Mouse (Mus musculus) embryonic facial prominence, embryonic 12.5 days (tissue): ENCODE measurements around the gene Adam22. TPM values are rescaled to one million over a fixed set of nuclear protein-coding genes. Genes with fewer than 3 reads are reported as not detected.

Experiments used
- ATAC-seq: fragments of 200-750 bp; cut with Nextera tagmentation; 2 replicates; pipeline ENCODE4 v1.8.0; 2017; ENCODE audit not compliant: insufficient number of reproducible peaks, insufficient read depth, low FRiP score, low TSS enrichment
- H3K27ac ChIP-seq: fragments of 300-500 bp; sonication (generic); 2 replicates; pipeline ENCODE4 v1.5.1; 2016; ENCODE audit warnings: mild to moderate bottlenecking
- H3K27me3 ChIP-seq: fragments of 300-500 bp; sonication (generic); 2 replicates; pipeline ENCODE4 v1.6.1; 2016; ENCODE audit warnings: mild to moderate bottlenecking, moderate library complexity
- H3K36me3 ChIP-seq: fragments of 300-500 bp; sonication (generic); 2 replicates; pipeline ENCODE4 v1.6.1; 2016; ENCODE audit warnings: mild to moderate bottlenecking
- H3K4me1 ChIP-seq: fragments of 300-500 bp; sonication (generic); 2 replicates; pipeline ENCODE4 v1.6.1; 2016
- H3K4me2 ChIP-seq: fragments of 300-500 bp; sonication (generic); replicated peaks from 2 replicates; pipeline ENCODE4 v1.6.1; 2016; ENCODE audit warnings: mild to moderate bottlenecking, moderate library complexity
- H3K4me3 ChIP-seq: fragments of 300-500 bp; sonication (generic); 2 replicates; pipeline ENCODE4 v1.5.1; 2016; ENCODE audit warnings: mild to moderate bottlenecking
- H3K9ac ChIP-seq: fragments of 300-500 bp; sonication (generic); 2 replicates; pipeline ENCODE4 v1.6.1; 2016; ENCODE audit warnings: mild to moderate bottlenecking, moderate library complexity
- H3K9me3 ChIP-seq: fragments of 300-500 bp; sonication (generic); 2 replicates; pipeline ENCODE4 v1.6.1; 2016; ENCODE audit warnings: mild to moderate bottlenecking, moderate library complexity
- WGBS: fragments of 180-500 bp; shearing (Covaris S2); methylation state at CpG from one replicate; pipeline ENCODE4 v1.1.7; 2016; 5-methylcytosine and 5-hydroxymethylcytosine counted together
- polyA plus RNA-seq: library from polyadenylated mRNA; unstranded; fragments of >200 nt; fragmentation: Nextera tagmentation; extraction: Ambion mirVana; gene quantifications from 2 replicates; pipeline ENCODE4 v1.2.1, GENCODE M21; 2016

Gene Adam22
- polyA plus RNA-seq, 1 experiment from 2014 or later = 17.6 TPM

DNA sequence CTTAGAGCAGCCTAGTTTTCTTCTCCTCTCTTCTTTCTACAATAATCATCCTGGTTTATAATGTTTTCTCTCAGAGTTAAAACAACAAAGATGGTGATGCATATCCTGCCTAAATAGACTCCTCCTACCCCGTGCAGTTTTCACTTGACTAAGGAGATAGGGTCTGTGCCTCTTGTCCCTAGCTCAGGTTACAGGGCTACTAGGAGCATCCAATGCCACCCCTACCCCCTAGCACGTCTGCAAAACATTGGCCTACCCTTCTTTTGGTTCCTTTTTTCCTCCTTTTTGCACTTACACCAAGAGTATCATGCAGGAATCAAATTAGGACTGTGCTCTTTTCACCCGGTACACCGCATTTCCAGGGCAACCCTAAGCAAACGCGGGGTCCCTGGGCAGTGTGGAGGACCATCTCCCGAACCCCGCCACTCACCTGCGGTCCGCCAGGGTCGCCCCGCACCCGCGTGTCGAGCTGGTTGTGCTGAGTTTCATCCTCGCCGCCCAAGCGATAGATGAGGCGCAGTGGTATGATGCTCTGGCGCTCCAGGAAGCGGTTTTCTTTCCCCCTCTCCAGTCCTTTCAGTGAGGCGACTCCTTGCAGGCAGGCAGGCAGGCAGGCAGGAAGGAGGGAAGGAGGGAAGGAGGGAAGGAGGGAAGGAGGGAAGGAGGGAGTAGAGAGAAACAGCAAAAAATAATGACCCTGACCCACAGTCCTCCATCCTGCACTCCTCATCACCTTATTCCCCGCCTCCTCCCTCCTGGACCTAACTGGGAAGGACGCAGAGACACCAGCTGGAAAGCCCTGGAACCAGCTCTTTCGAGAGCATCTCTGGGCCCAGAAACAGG lies 968 bp downstream of the Adam22 start:
- 0 out of 2 replicates have a peak overlapping the region, but pooled peaks have one; percentile 17 for H3K27ac ChIP-seq
- no peaks in the 10 kb centered on the region for H3K36me3 ChIP-seq
- peak overlapping the region; percentile 72 for H3K4me3 ChIP-seq
- WGBS = 1% methylated on average over 25 of the region's 25 CpGs
- peak overlapping the region; percentile 64 for H3K9ac ChIP-seq
- 0 out of 2 replicates have a peak, but pooled peaks cover 3% of the 10 kb centered on the region for H3K27me3 ChIP-seq
- ATAC-seq = peak; percentile 59; the same call in 1 of the 2 replicates
- H3K4me1 ChIP-seq = peaks cover 6% of the 10 kb centered on the region; the same call in 1 of the 2 replicates
- peak overlapping the region; percentile 85 for H3K4me2 ChIP-seq
- H3K9me3 ChIP-seq = no peaks in the 10 kb centered on the region

DNA sequence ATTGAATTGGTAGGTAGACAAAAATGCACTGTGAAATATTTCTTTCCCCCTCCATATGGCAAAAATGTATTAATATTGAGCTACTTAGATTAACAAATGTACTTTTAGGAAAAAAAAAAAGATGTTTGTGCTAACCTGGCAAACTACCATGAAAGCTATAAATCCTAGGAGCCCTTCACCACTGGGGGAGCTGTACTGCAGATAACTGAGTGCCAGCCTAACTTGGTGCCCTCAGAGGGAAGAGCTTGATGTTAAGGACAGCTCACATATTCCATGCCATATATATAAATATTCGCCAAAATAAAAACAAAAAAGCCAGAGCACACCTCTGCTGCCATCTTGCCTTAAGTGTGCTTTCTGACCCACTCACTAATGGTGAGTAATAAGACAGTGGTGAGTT lies 5.6 kb downstream of the Adam22 start:
- WGBS = 67% methylated on average over 1 of the region's 1 CpGs
- H3K27ac ChIP-seq = no peak overlapping the region
- no peak for ATAC-seq
- H3K4me3 ChIP-seq = no peak overlapping the region
- no peaks in the 10 kb centered on the region for H3K36me3 ChIP-seq
- H3K27me3 ChIP-seq = no peaks in the 10 kb centered on the region
- H3K9ac ChIP-seq = no peak overlapping the region
- H3K4me1 ChIP-seq = peaks cover 6% of the 10 kb centered on the region; the same call in 1 of the 2 replicates
- no peak overlapping the region for H3K4me2 ChIP-seq
- H3K9me3 ChIP-seq = no peaks in the 10 kb centered on the region

DNA sequence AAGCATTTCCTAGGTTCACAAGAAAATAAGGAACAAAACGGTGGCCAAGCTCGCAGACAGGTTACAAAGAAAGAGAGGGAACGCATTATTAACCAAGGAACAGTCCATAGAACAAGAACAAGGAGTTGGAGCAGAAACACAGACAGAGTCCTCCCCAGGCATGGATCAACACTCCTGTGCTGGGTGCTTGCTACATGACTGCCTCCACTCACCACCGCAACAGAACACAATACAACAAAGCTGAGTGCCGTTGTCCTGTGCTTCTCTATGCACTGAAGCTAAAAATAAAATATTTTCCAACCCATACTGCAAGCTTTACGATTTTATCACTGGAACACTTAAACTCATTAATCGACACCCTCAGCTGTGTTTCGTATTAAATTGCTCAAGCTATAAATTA lies 10.3 kb downstream of the Adam22 start:
- 84% methylated on average over 8 of the region's 8 CpGs for WGBS

DNA sequence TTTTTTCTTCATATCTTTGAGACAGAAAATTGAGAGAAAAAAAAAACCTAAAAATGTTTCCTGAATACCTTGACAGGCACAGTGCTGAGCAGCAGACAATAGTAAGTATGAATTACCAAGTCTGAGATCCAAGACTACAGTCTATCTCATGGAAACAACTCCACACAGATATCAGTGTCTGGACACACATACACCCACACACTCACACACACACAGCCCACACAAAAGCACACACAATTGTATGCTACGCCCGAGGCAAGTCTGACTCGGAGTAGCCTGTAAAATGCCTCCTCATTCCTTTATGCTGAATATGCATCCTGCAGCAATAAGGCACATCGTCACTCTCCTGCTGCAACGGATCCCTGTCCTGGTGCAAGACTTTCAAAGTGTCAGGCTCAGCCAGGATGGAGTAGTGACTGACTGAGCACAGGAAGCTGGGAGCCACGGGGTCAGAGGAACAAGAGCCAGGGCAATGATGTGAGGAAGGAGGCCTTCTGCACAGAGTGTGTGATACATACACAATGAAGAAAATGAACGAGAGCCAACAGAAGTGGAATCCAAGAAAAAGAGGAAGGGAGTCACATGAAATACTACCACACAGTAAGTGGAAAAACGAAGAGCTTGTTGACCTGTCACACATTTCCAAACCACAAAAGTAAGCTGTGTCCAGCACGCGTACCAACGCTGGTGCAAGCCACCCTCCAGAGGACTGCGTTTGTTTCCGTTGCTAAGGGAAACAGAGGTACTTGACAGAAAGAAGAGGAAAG lies 10.9 kb downstream of the Adam22 start:
- Histone ChIP-seq H3K4me1 (no peaks in the 10 kb centered on the region), H3K4me3 (no peak overlapping the region), H3K9me3 (no peaks in the 10 kb centered on the region), H3K36me3 (no peaks in the 10 kb centered on the region), H3K9ac (no peak overlapping the region), H3K27me3 (no peaks in the 10 kb centered on the region), H3K4me2 (no peak overlapping the region), H3K27ac (no peak overlapping the region)
- WGBS = 51% methylated on average over 13 of the region's 13 CpGs
- 0 out of 2 replicates have a peak, but pooled peaks have one; percentile 52 for ATAC-seq

More for the DNA sequence above, 10.3 kb downstream of the Adam22 start:
- Histone ChIP-seq H3K27me3 (no peaks in the 10 kb centered on the region), H3K4me1 (no peaks in the 10 kb centered on the region), H3K36me3 (no peaks in the 10 kb centered on the region), H3K4me3 (no peak overlapping the region), H3K9me3 (no peaks in the 10 kb centered on the region), H3K9ac (no peak overlapping the region), H3K27ac (no peak overlapping the region), H3K4me2 (no peak overlapping the region)
- ATAC-seq = no peak

DNA sequence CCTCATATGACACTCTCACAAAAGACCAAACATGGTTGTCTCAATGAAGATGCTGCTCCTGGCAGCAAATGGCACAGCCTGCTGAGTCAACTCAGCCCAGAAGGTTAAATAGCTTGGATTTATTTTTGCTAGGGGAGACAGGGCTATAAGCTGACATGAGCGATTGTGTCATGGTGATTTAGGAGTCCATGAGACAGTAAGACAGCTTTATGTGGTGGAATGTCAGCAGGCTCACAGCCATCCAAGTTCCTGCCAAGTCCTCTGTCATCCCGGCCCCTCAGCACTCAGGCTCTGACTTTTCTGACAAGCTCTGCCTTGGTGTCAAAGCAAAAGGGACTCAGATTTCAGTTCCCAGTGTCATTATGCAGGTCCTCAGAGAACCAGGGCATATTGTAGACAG lies 11.6 kb downstream of the Adam22 start:
- H3K4me3 ChIP-seq = no peak overlapping the region
- no peak for ATAC-seq
- H3K27me3 ChIP-seq = no peaks in the 10 kb centered on the region
- H3K27ac ChIP-seq = no peak overlapping the region
- no peaks in the 10 kb centered on the region for H3K36me3 ChIP-seq
- WGBS = 43% methylated on average over 2 of the region's 2 CpGs
- H3K9me3 ChIP-seq = no peaks in the 10 kb centered on the region
- H3K9ac ChIP-seq = no peak overlapping the region
- H3K4me2 ChIP-seq = no peak overlapping the region
- H3K4me1 ChIP-seq = no peaks in the 10 kb centered on the region

DNA sequence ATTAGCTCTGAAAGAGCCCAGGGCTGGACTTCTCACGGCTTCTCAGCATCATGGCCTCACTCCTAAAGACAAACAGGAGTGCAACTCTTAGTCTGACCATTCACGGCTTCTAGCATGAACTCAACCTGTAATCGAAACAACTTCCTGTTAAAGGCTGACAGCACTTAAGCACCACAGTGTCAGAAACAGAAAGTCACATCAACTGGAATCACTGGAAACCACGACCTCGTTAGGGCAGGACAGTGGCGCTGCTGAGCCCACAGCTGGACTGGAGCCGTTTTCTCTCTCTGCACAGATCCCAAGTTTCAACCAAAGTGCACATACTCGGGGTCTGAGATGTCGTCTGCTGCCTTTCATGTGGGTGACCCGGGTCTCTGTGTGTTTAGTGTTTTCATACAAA lies 18.4 kb downstream of the Adam22 start:
- H3K27ac ChIP-seq = no peak overlapping the region
- no peaks in the 10 kb centered on the region for H3K4me1 ChIP-seq
- no peaks in the 10 kb centered on the region for H3K36me3 ChIP-seq
- no peaks in the 10 kb centered on the region for H3K27me3 ChIP-seq
- H3K4me2 ChIP-seq = no peak overlapping the region
- H3K9me3 ChIP-seq = no peaks in the 10 kb centered on the region
- H3K9ac ChIP-seq = no peak overlapping the region
- 56% methylated on average over 10 of the region's 10 CpGs for WGBS
- H3K4me3 ChIP-seq = no peak overlapping the region
- no peak for ATAC-seq

DNA sequence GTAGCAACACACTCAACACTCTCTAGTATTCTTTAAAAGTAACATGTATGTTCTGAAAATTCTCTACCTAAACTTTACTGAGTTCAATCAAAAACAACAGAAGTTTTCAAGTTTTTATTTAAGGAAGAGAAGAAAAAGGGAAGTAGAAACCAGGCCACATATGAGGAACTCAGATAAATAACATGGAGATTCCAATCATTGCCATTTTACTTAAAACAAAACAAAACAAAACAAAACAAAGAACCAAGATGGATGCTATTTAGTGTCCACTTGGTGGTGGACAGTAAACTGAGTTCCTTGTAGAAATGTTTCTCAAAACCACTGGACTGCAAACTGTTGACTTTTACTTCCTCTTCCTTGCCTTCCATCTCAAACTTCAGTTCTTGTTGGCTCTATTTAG lies 21.6 kb downstream of the Adam22 start:
- no peaks in the 10 kb centered on the region for H3K4me1 ChIP-seq
- H3K9me3 ChIP-seq = no peaks in the 10 kb centered on the region
- ATAC-seq = no peak
- H3K36me3 ChIP-seq = no peaks in the 10 kb centered on the region
- no peak overlapping the region for H3K9ac ChIP-seq
- no peak overlapping the region for H3K27ac ChIP-seq
- no peak overlapping the region for H3K4me3 ChIP-seq
- no peak overlapping the region for H3K4me2 ChIP-seq
- no peaks in the 10 kb centered on the region for H3K27me3 ChIP-seq

DNA sequence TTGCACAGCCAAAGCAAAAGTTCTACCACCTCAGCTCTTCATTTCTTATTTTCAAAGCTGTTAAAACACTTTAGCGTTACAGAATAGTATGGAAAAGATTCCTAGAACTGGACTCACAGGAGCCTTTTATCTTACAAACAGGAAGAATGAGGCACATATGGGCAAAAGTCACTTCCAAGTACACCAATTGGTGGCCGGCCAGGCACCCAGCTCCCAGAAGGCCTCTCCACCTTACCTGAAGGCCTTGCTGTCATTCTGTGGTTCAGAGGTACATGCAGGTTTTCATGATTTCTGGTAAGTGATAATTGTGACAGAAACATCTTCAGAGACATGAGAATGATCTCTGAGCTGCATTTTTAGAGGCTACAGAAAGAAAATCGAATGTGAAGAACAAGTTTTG lies 24.7 kb downstream of the Adam22 start:
- no peak overlapping the region for H3K27ac ChIP-seq
- H3K4me3 ChIP-seq = no peak overlapping the region
- no peaks in the 10 kb centered on the region for H3K27me3 ChIP-seq
- WGBS = 81% methylated on average over 3 of the region's 3 CpGs
- ATAC-seq = no peak
- no peak overlapping the region for H3K4me2 ChIP-seq
- no peaks in the 10 kb centered on the region for H3K9me3 ChIP-seq
- H3K36me3 ChIP-seq = no peaks in the 10 kb centered on the region
- H3K9ac ChIP-seq = no peak overlapping the region
- no peaks in the 10 kb centered on the region for H3K4me1 ChIP-seq

DNA sequence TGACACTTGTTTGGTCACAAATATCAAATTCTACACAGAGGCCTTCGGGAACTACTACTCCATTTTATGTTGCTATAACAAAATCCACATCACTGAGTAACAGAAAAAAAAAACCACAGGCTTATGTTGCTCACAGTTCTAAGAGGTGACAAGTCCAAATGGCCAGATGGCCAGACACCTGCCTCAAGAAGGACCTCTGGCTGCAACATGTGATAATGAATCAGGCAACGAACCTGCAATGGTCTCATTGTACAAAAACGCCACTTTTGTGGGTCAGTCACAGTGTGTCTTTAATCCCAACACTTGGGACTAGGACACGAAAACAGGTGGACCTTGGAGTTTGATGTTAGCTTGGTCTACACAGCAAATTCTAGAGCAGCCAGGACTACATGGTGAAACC lies 26.3 kb downstream of the Adam22 start:
- no peaks in the 10 kb centered on the region for H3K27me3 ChIP-seq
- ATAC-seq = no peak
- 92% methylated on average over 4 of the region's 4 CpGs for WGBS

DNA sequence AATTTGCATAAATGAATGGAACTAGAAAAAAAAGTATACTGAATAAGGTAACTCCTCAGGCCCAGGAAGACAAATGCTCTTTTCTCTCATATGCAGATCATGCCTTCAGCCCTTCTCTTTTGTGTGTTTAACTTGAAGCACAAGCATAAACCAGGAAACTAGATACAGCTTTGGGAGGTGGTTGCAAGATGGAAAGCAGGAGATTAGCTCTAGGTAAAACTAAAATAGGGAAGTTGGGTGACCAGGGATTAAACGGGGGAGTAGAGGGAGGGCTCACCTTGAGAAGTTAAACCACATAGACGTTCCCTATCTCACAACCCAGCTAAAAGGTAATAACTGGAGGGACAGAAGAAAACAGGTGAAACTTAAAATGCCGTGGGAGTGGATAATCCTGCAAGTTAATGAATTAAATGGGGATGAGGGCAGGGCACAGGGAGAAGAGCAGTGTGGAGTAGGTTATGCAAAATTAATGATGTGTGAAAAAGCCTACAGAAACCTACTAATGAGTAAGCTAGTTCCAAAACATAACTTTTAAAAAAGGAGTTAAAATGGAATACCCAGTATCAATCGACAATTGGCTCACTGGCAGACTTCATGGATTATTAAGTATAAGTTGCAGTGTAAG lies 40.2 kb downstream of the Adam22 start:
- ATAC-seq = no peak
- 73% methylated on average over 4 of the region's 4 CpGs for WGBS
- no peak overlapping the region for H3K4me2 ChIP-seq

More for the DNA sequence above, 26.3 kb downstream of the Adam22 start:
- no peaks in the 10 kb centered on the region for H3K4me1 ChIP-seq
- no peaks in the 10 kb centered on the region for H3K9me3 ChIP-seq
- no peak overlapping the region for H3K4me3 ChIP-seq
- no peak overlapping the region for H3K4me2 ChIP-seq
- H3K27ac ChIP-seq = no peak overlapping the region
- H3K9ac ChIP-seq = no peak overlapping the region
- H3K36me3 ChIP-seq = no peaks in the 10 kb centered on the region

DNA sequence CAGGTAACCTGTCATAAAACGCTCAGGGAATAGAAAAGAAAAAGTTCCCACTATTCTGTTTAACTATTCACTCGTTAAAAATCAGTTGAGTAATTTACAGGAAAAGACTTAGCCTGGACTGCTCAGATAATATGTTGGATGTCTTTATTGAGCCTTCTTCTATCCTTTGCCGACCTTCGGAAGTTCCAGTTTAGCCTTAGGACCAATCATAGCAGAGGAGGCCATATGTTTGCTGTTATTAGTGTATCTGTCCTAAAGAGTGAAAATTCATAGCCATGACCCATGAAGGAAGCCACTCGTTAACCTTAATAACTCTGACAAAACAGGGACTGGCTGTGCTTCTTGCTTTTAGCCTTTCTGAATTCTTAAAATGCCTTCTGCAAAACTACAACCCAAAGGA lies 41.3 kb downstream of the Adam22 start:
- Histone ChIP-seq H3K4me2 (no peak overlapping the region), H3K27me3 (no peaks in the 10 kb centered on the region), H3K27ac (no peak overlapping the region), H3K4me3 (no peak overlapping the region), H3K9me3 (no peaks in the 10 kb centered on the region), H3K36me3 (no peaks in the 10 kb centered on the region), H3K4me1 (no peaks in the 10 kb centered on the region), H3K9ac (no peak overlapping the region)
- WGBS = 58% methylated on average over 5 of the region's 5 CpGs
- no peak for ATAC-seq

More for the DNA sequence above, 40.2 kb downstream of the Adam22 start:
- no peaks in the 10 kb centered on the region for H3K36me3 ChIP-seq
- no peak overlapping the region for H3K4me3 ChIP-seq
- no peaks in the 10 kb centered on the region for H3K27me3 ChIP-seq
- no peak overlapping the region for H3K9ac ChIP-seq
- H3K27ac ChIP-seq = no peak overlapping the region
- H3K9me3 ChIP-seq = no peaks in the 10 kb centered on the region
- no peaks in the 10 kb centered on the region for H3K4me1 ChIP-seq
